Mouse (Mus musculus): ENCODE measurements around the gene Snx17. TPM values are rescaled to one million over a fixed set of nuclear protein-coding genes. Genes with fewer than 3 reads are reported as not detected.

Gene Snx17
- total RNA-seq (2023), result 10 to 100 TPM; 72.2 to 74.2 TPM

GRCm38 (mm10) chr5:31192939-31193630 is at the start of gene Snx17, which contains the start of gene Eif2b4:
Snx17 (plus strand) TSS chr5:31193227.
Eif2b4 (minus strand) TSS chr5:31193430.

GRCm38 (mm10) chr5:31154152-31154553 is 38.9 kb upstream of the Snx17 start, which contains the start of gene Mpv17:
Mpv17 (minus strand) TSS chr5:31154251.

GRCm38 (mm10) chr5:31179766-31180630 is 13.0 kb upstream of the Snx17 start, which contains the start of the genes Gm29609 and Gtf3c2:
Gm29609 (minus strand) TSS chr5:31179911.
Gtf3c2 (minus strand) TSS chr5:31180144.

GRCm38 (mm10) chr5:31201742-31202590 is 8.9 kb downstream of the Snx17 start, which contains the start of gene Zfp513:
Zfp513 (minus strand) TSS chr5:31202303.

GRCm38 (mm10) chr5:31220448-31221303 is 27.6 kb downstream of the Snx17 start, which contains the start of gene Ppm1g:
Ppm1g (minus strand) TSS chr5:31220687.

DNA sequence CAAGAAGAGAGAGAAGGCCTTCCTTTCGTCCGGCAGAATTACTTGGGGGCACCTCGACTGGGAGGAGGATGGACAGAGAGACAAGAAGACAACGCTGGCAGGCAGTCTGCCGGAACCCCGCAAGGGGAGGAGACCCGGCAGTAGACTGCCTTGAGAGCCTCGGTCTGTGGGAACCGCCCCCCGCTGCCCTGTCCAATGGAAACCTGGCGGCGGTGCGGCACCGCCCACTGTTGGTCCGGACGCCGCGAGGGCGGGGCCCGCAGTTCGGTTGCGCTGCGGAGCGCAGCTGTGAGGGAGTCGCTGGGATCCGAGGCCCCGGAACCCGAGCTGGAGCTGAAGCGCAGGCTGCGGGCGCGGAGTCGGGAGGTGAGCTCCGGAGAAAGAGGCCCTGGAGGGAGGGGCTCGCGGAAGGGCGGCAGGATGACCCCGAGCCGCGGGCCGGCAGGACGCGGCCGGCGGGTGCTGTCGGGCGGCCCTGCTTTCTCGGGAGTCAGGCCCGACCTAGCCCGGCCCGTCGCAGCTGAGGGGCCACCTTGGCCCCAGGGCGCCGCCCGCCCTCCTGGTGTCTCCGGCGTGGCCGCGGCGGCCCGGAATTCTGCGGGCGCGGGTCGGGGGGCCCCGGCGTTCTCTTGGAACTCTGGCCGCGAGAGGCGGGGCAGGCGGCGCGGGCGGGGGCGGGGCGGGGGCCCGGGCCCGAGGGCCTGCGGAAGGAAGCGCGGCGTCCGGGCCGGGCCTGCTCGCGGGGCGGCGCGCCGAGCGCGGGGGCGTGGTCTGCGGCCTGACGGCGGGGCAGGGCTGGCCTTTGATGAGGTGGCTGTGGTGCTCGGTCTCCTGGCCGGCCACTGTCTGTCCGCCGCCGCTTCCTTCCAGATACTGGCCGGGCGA is 47.9 kb downstream of the Snx17 start, which contains the start of the genes Nrbp1 and Gm9970:
Nrbp1 (plus strand) TSS at position 228 of the 885 bp plus-strand sequence.
Gm9970 (minus strand) TSS at position 596 of the 885 bp plus-strand sequence.

Other genes with a start within 250 kb of the Snx17 start
- not detected for gene Cgref1, start 247.6 kb upstream of the Snx17 start, total RNA-seq (2023)
- gene Preb, start 232.9 kb upstream of the Snx17 start, total RNA-seq (2023), result 100 to 1,000 TPM; 180 to 181 TPM
- not detected for gene Tcf23, start 224.6 kb upstream of the Snx17 start, total RNA-seq (2023)
- 10 to 100 TPM; 28.9 to 36.2 TPM for gene Atraid, start 144.9 kb upstream of the Snx17 start, total RNA-seq (2023)
- 10 to 100 TPM; 11.3 to 11.4 TPM for gene Slc5a6, start 144.3 kb upstream of the Snx17 start, total RNA-seq (2023)
- 10 to 100 TPM; 57.5 to 68.5 TPM for gene Cad, start 138.4 kb upstream of the Snx17 start, total RNA-seq (2023)
- gene Dnajc5g, start 86.9 kb upstream of the Snx17 start, total RNA-seq (2023), result not detected
- gene Slc30a3, start 85.0 kb upstream of the Snx17 start, total RNA-seq (2023), result under 1 TPM in 1 of 2 experiments, not detected in 1; 0.30 TPM
- gene Trim54, start 76.5 kb upstream of the Snx17 start, total RNA-seq (2023), result not detected
- not detected for gene Ucn, start 54.4 kb upstream of the Snx17 start, total RNA-seq (2023)
- gene Mpv17, start 39.0 kb upstream of the Snx17 start, total RNA-seq (2023), result 10 to 100 TPM; 19.5 to 25.3 TPM
- 1 to 10 TPM; 7.3 to 7.7 TPM for gene Gm29609, start 13.3 kb upstream of the Snx17 start, total RNA-seq (2023)
- 100 to 1,000 TPM; 163 to 187 TPM for gene Gtf3c2, start 13.1 kb upstream of the Snx17 start, total RNA-seq (2023)
- gene Eif2b4, start 203 bp downstream of the Snx17 start, total RNA-seq (2023), result 10 to 100 TPM; 38.2 to 38.9 TPM
- 10 to 100 TPM; 31.7 to 31.8 TPM for gene Zfp513, start 9.1 kb downstream of the Snx17 start, total RNA-seq (2023)
- 100 to 1,000 TPM; 134 to 136 TPM for gene Ppm1g, start 27.5 kb downstream of the Snx17 start, total RNA-seq (2023)
- 100 to 1,000 TPM; 162 to 163 TPM for gene Nrbp1, start 47.6 kb downstream of the Snx17 start, total RNA-seq (2023)
- not detected for gene Gm9970, start 48.0 kb downstream of the Snx17 start, total RNA-seq (2023)
- gene Krtcap3, start 58.5 kb downstream of the Snx17 start, total RNA-seq (2023), result 10 to 100 TPM; 17.3 to 30.1 TPM
- gene Ift172, start 97.9 kb downstream of the Snx17 start, total RNA-seq (2023), result 10 to 100 TPM; 14.2 to 18.8 TPM
- gene Fndc4, start 102.9 kb downstream of the Snx17 start, total RNA-seq (2023), result not detected
- not detected for gene Gckr, start 104.2 kb downstream of the Snx17 start, total RNA-seq (2023)

Data from T-cell, adult 66 days (primary cell).